Mouse (Mus musculus) stomach, postnatal 0 days (tissue): ENCODE data around the gene Rac3.

Source experiments
- CTCF ChIP-seq: IDR thresholded peaks from 2 replicates; pipeline ENCODE4 v1.5.1; 2016; ENCODE audit warnings: antibody characterized with exemption, low read depth, mild to moderate bottlenecking, moderate library complexity
- EP300 ChIP-seq: optimal IDR thresholded peaks from 2 replicates; pipeline ENCODE3; 2016; ENCODE audit warnings: antibody characterized with exemption

DNA sequence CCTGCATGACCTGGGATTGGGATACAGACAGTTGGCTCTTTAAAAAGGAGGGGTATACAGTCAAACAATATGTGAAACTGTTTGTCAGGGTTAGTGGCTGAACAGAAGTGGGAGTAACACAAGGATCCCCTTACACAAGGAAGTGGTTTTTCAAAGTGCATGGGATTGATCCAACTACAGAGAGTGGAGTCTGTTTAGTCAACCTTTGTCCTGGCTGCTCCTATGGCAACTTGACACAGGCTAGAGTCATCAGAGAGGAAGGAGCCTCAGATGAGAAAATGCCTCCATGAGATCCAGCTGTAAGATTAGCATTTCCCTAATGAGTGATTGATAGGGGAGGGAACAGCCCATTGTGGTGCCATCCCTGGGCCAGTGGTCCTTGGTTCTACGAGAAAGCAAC lies 46.9 kb downstream of the Rac3 start:
- no peak for TF ChIP-seq CTCF
- TF ChIP-seq EP300: no peak
